Mouse (Mus musculus): ENCODE results near the gene Dph1.

Gene Dph1

GRCm38 (mm10) chr11:75173095-75173798 is 17.8 kb downstream of the Dph1 start:
- DNase-seq (ENCODE audit: low spot score in 2 of 2) = peak; percentile 94

- peak in 1 of 2 experiments; percentile 55 for DNase-seq (ENCODE audit: low spot score in 2 of 2)
These were observed 18.6 kb downstream of the Dph1 start for GRCm38 (mm10) chr11:75172151-75173094.

DNA sequence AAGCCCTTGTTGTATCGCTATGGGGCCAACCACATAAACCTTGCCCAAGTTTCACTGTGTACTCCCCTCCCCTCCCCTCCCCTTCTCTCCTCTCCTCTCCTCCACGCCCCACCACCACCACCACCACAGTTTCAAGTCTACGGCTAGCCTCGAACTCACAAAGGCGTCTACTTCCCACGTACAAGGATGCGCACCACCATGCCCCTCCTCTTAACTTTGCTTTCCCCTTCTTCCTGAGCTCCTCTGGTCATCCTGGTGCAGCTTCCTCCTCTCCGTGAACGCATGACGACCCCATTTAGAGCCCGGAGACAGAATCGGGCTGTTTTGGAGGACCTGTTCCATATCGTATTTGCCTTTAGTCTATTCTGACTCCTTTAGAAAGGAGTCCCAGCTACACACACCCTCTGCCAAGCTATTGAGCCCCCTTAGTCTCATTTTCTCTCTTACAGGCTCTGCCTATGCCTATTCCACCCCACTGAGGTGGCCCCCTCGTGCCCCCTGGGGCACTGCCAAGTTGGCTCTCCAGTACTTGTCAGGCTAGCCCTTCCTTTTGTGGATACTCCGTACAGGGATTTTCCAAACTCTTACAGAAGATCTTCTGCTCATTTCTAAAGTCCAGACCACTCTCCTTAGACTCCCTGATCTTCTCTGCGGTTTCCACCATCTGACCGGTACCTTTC is 19.7 kb downstream of the Dph1 start:
- peak in 1 of 2 experiments; percentile 28 for DNase-seq (ENCODE audit: low spot score in 2 of 2)

DNA sequence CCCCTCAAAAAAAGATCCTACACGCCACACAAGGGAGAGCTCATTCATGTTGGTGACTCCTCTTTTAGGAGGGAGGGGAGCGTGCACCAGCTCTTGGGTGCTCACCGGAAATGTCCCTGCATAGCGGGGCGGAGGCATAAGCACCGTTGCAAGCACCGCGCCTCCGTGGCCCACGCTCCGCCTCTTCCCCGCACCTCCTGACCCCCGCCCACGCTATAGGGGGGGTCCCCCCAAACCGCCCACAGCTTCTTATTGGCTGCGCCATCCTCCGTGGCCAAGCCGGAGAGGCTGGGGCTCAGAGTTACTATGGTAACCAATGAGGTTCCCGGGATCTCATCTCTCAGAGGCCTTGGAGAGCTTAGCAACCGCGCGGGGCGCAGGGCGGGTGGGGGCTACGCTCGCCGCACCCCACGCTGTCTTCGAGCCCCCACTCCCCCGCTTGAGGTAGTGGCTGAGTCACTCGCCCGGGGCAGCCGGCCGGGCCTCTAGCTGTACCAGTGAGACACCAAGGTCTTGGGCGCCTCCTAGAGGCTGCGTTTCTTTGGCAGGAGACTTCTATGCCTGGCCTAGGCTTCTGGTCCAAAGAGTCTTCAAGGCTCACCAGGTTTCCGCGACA is 20.8 kb downstream of the Dph1 start:
- DNase-seq (ENCODE audit: low spot score in 2 of 2) = peak; percentile 86 to 87

- no peak for DNase-seq (ENCODE audit: low spot score in 2 of 2)
These were observed 21.5 kb downstream of the Dph1 start, which contains the start of gene Hic1 for GRCm38 (mm10) chr11:75169405-75170080. TSS of gene Hic1 (minus strand) at chr11:75169519.

DNA sequence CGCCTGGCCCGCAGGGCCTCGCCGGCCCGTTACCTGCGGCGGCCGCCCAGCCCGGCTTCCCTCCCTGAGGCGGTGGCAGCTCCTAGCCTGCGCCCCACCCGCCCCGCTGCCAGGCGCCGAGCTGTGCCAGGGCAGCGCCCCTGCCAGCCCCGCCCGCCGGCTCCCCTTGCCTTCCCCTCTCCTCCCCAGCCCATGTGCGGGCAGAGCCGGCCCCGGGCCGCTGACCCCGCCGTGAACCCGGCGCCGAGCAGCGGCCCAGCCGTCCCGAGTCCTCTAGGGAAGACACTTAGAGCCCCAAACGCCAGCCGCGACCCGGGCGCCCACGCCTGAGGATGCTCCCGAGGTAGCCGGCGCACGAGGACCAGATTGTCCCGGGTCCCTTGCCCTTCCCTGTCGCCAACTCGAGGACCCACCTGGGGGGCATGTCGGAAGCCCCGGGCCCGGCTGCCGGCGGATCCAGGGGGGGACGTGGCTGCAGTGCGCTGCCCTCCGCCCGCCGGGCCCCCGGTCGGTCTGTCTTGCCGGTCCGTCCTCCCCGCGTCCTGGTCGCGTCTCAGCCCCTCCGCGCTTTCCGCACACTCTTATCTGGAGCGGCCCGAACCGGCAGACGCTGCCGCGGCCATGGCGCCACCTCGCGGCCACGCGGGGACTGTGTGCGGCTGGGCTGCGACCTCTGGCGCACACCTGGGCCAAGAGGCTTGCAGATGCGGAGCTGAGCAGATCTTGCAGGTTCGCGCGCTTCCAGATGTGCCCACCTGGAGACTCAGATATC is 22.3 kb downstream of the Dph1 start:
- DNase-seq (ENCODE audit: low spot score in 2 of 2) = peak in 1 of 2 experiments; percentile 74

GRCm38 (mm10) chr11:75167643-75168589 is 23.1 kb downstream of the Dph1 start:
- DNase-seq (ENCODE audit: low spot score in 2 of 2) = no peak

DNA sequence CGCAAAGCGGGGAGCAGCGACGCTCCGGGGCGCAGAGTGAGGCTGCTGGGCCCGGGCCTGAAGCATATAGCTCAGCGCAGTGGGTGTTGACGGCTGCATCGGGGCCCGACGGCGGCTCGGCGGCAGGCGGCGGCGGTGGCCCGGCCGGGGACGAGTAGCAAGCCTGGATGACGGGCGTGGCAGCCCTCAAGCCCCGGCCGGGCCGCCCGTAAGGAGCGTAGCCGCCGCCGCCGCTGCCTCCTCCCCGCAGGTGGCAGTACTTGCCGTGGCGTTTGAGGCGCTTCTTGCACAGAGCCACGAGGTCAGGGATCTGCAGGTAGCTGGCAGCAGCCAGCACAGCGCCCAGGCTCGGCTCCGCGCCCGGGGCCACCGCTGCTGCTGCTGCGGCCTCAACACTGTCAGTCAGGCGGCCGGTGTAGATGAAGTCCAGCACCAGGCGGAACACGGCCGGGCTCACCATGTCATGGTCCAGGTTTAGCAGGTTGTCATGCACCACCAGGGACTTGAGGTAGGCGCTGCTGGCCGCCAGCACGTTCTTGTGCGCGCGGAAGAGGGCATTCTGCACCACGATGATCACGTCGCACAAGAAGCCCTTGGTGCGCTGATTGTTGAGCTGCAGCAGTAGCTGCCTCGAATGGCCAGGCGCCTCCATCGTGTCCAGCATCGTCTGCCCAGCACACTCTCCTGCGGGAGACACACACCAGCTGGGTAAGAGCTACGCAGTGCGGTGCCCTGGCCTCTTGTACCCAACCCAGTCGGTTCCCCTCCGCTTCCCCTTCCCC is 24.0 kb downstream of the Dph1 start:
- no peak for DNase-seq (ENCODE audit: low spot score in 2 of 2)

GRCm38 (mm10) chr11:75166193-75166842 is 24.7 kb downstream of the Dph1 start:
- DNase-seq (ENCODE audit: low spot score in 2 of 2) = no peak

GRCm38 (mm10) chr11:75165441-75166192 is 25.4 kb downstream of the Dph1 start:
- peak in 1 of 2 experiments; percentile 69 for DNase-seq (ENCODE audit: low spot score in 2 of 2)

DNA sequence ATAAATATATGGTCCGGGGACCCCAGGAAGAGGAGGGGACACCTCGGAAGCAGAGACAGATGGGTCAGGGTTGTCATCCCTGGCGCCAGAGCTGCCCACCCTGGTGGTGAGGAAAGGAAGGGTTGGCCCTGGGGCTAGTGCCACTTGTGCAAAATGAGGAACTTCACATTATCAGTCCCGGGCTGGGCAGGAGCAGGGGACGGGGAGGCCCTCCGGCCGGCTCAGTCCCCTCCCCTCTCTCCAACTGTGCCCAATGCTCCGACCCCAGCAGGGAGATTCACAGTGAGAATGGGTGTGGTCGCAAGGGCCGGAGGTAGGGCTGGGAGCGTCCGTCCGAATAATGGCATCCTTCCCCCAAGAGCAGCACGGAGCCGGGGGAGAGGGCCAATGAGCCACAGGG is 26.3 kb downstream of the Dph1 start:
- DNase-seq (ENCODE audit: low spot score in 2 of 2) = no peak

DNA sequence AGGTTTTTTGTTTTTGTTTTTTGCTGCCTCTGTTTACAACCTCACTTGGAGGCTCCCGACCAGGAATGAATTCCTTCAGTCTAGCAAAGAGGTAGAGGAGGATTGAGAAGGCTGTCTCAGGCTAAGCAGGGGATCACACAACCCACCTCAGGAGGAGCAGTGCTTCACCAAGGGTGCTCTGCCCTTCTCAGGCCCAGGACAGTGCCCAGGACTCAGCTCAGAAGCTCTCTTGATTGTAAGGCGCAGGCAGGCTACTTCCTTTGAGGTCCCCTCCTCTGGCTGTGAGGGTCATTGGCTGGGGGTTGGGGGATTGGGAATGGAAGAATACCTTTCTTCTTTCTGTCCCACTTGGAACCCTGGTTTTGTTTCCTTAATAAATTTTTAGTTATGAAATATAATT is 27.0 kb downstream of the Dph1 start:
- DNase-seq (ENCODE audit: low spot score in 2 of 2) = no peak

DNA sequence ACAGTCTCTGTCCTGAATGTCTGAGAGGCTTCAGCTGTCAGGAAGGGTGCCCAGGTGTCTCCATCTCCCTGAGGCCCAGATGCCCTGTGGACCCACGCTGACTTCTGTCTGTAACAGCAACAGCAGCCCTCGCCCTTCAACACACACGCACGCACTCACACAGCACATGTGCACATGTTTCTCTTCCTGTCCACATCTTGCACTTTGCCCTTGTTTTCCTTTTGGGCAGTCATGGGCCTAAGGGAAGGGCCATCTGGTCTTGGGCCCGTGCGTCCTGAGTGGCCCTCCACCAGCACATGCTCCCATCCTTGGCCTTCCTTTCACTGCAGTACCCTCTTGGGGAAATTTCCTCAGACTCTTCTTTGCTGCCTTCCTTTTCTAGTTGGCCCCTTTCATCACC is 27.7 kb downstream of the Dph1 start:
- DNase-seq (ENCODE audit: low spot score in 2 of 2) = no peak

GRCm38 (mm10) chr11:75162591-75163080 is 28.4 kb downstream of the Dph1 start:
- DNase-seq (ENCODE audit: low spot score in 2 of 2) = no peak

DNA sequence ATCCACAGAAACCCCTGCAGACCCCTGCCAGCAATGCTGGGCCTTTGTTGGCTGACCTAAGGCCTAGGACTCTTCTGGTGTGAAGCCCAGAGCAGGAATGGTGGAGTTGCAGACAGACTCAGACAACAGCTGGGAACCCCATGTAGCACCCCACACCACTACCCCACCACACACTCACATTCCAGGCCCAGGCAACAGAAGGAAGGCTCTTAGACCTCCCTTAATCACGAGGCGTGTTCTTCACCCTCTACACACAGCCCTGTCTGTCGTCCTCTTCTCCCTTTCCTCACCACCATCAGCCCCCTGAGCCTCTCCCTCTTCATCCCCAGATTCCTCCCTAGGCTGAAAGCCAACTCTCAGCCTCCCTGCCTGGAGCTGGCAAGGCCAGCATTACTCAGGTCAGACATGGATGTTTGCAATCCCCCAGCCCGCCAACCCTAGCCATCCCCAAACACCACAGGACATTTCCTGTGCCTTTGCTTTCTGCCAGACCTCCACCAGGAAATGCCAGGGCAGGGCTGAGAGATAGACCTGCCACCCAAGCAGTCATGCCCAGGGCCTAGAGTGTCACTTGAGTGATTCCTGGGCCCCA is 29.5 kb downstream of the Dph1 start:
- DNase-seq (ENCODE audit: low spot score in 2 of 2) = no peak

GRCm38 (mm10) chr11:75160954-75161353 is 30.1 kb downstream of the Dph1 start:
- DNase-seq (ENCODE audit: low spot score in 2 of 2) = no peak

- no peak for DNase-seq (ENCODE audit: low spot score in 2 of 2)
These were observed 31.5 kb downstream of the Dph1 start for GRCm38 (mm10) chr11:75159564-75159963.
